Mouse (Mus musculus) cortical plate, adult 2 months (tissue): ENCODE measurements around the gene Ffar4.

Experiments
- CTCF ChIP-seq: fragments of 200-500 bp; IDR thresholded peaks from 2 replicates; pipeline ENCODE4 v1.5.1; 2011; ENCODE audit warnings: mild to moderate bottlenecking, control low read depth, low read length; ENCODE audit not compliant: insufficient read depth; ENCODE audit errors: extremely low read depth
- POLR2A ChIP-seq: fragments of 200-500 bp; IDR thresholded peaks from 2 replicates; pipeline ENCODE4 v1.6.1; 2011; ENCODE audit warnings: mild to moderate bottlenecking, low read length, control low read depth; ENCODE audit not compliant: insufficient read depth; ENCODE audit errors: extremely low read depth

GRCm38 (mm10) chr19:38089358-38089757 lies 7.5 kb upstream of the Ffar4 start:
- TF ChIP-seq CTCF (no peak), POLR2A (no peak)
